Mouse (Mus musculus) heart, embryonic 16.5 days (tissue): Measurements from ENCODE around the gene Zfp169. TPM values are rescaled to one million over a fixed set of nuclear protein-coding genes. Genes with fewer than 3 reads are reported as not detected.
"Not testable (repeated sequence)": the region's sequence is repeated elsewhere in the genome, so short reads cannot be mapped to it uniquely, and the experiment has no call there.

Source experiments
- ATAC-seq: fragments of 200-750 bp; cut with Nextera tagmentation; replicated peaks from 2 replicates; pipeline ENCODE4 v1.8.0; 2017; ENCODE audit warnings: moderate number of reproducible peaks; ENCODE audit not compliant: insufficient read depth, low FRiP score; ENCODE audit errors: extremely low read depth
- H3K27ac ChIP-seq: fragments of 300-500 bp; sonication (generic); 2 replicates; pipeline ENCODE4 v1.5.1; 2014; ENCODE audit warnings: mild to moderate bottlenecking, low read length, control low read depth, moderate library complexity
- H3K27me3 ChIP-seq: fragments of 300-500 bp; sonication (generic); 2 replicates; pipeline ENCODE4 v1.6.1; 2014; ENCODE audit warnings: low read length, mixed read lengths; ENCODE audit not compliant: control insufficient read depth, insufficient read depth
- H3K36me3 ChIP-seq: fragments of 300-500 bp; sonication (generic); 2 replicates; pipeline ENCODE4 v1.6.1; 2014; ENCODE audit not compliant: control insufficient read depth, insufficient read depth
- H3K4me1 ChIP-seq: fragments of 300-500 bp; sonication (generic); 2 replicates; pipeline ENCODE4 v1.6.1; 2014; ENCODE audit warnings: low read length, mixed read lengths; ENCODE audit not compliant: control insufficient read depth, insufficient read depth
- H3K4me2 ChIP-seq: fragments of 300-500 bp; sonication (generic); 2 replicates; pipeline ENCODE4 v1.6.1; 2014; ENCODE audit warnings: low read depth, mild to moderate bottlenecking, control low read depth, low read length
- H3K4me3 ChIP-seq: fragments of 300-500 bp; sonication (generic); 2 replicates; pipeline ENCODE4 v1.5.1; 2014; ENCODE audit warnings: mild to moderate bottlenecking, control low read depth, low read length
- H3K9ac ChIP-seq: fragments of 300-500 bp; sonication (generic); 2 replicates; pipeline ENCODE4 v1.6.1; 2014; ENCODE audit warnings: low read length, control low read depth
- H3K9me3 ChIP-seq: fragments of 300-500 bp; sonication (generic); replicated peaks from 2 replicates; pipeline ENCODE4 v1.6.1; 2016; ENCODE audit warnings: low read length; ENCODE audit not compliant: control insufficient read depth
- WGBS: fragments of 180-500 bp; shearing (Covaris S2); extraction: QIAGEN DNeasy Blood & Tissue Kit; methylation state at CpG from one replicate; pipeline ENCODE4 v1.1.7; 2014; 5-methylcytosine and 5-hydroxymethylcytosine counted together
- polyA plus RNA-seq: library from polyadenylated mRNA; unstranded; fragments of >200 nt; fragmentation: Nextera tagmentation; extraction: Ambion mirVana; gene quantifications from 2 replicates; pipeline ENCODE4 v1.2.1, GENCODE M21; 2015

Gene Zfp169
- polyA plus RNA-seq, 1 experiment from 2014 or later = 2.3 TPM

- Histone ChIP-seq H3K27ac (no peak overlapping the region), H3K4me3 (no peak overlapping the region), H3K9me3 (no peaks in the 10 kb centered on the region), H3K4me2 (no peak overlapping the region), H3K36me3 (no peaks in the 10 kb centered on the region), H3K9ac (no peak overlapping the region), H3K4me1 (no peaks in the 10 kb centered on the region), H3K27me3 (no peaks in the 10 kb centered on the region)
- ATAC-seq = no peak
- WGBS = 31% methylated on average over 2 of the region's 2 CpGs
Observed at GRCm38 (mm10) chr13:48529028-48529427, 15.8 kb upstream of the Zfp169 start.

GRCm38 (mm10) chr13:48528123-48528871 is 15.0 kb upstream of the Zfp169 start:
- no peaks in the 10 kb centered on the region for H3K36me3 ChIP-seq
- no peaks in the 10 kb centered on the region for H3K9me3 ChIP-seq
- H3K9ac ChIP-seq = no peak overlapping the region
- ATAC-seq = peak; percentile 21; the same call in 1 of the 2 replicates
- no peak overlapping the region for H3K4me2 ChIP-seq
- H3K27ac ChIP-seq = no peak overlapping the region
- no peaks in the 10 kb centered on the region for H3K4me1 ChIP-seq
- H3K4me3 ChIP-seq = no peak overlapping the region
- no peaks in the 10 kb centered on the region for H3K27me3 ChIP-seq
- WGBS = 51% methylated on average over 15 of the region's 15 CpGs

GRCm38 (mm10) chr13:48525745-48526144 is 12.5 kb upstream of the Zfp169 start:
- ATAC-seq = no peak
- Histone ChIP-seq H3K9ac (no peak overlapping the region), H3K36me3 (no peaks in the 10 kb centered on the region), H3K27me3 (no peaks in the 10 kb centered on the region), H3K4me3 (no peak overlapping the region), H3K27ac (no peak overlapping the region), H3K4me2 (no peak overlapping the region), H3K4me1 (no peaks in the 10 kb centered on the region), H3K9me3 (no peaks in the 10 kb centered on the region)
- WGBS = 68% methylated on average over 5 of the region's 5 CpGs

GRCm38 (mm10) chr13:48519122-48519521 is 5.9 kb upstream of the Zfp169 start:
- not testable (repeated sequence) for H3K27me3 ChIP-seq, H3K4me1 ChIP-seq, H3K4me2 ChIP-seq, H3K4me3 ChIP-seq, H3K27ac ChIP-seq, ATAC-seq, H3K9ac ChIP-seq, H3K9me3 ChIP-seq, H3K36me3 ChIP-seq

GRCm38 (mm10) chr13:48515861-48516260 is 2.6 kb upstream of the Zfp169 start:
- ATAC-seq = no peak
- no peak overlapping the region for H3K4me3 ChIP-seq
- H3K9ac ChIP-seq = no peak overlapping the region
- H3K4me2 ChIP-seq = no peak overlapping the region
- WGBS = 75% methylated on average over 4 of the region's 4 CpGs
- no peak overlapping the region for H3K27ac ChIP-seq
- no peaks in the 10 kb centered on the region for H3K27me3 ChIP-seq
- peaks cover 4% of the 10 kb centered on the region; the same call in 1 of the 2 replicates for H3K4me1 ChIP-seq
- H3K9me3 ChIP-seq = 0 out of 2 replicates have a peak, but pooled peaks cover 2% of the 10 kb centered on the region
- H3K36me3 ChIP-seq = no peaks in the 10 kb centered on the region

GRCm38 (mm10) chr13:48508661-48509060 is 4.6 kb downstream of the Zfp169 start:
- no peaks in the 10 kb centered on the region for H3K9me3 ChIP-seq
- H3K4me2 ChIP-seq = no peak overlapping the region
- peaks cover 11% of the 10 kb centered on the region for H3K36me3 ChIP-seq
- ATAC-seq = no peak
- whole genome bisulfite sequencing = 74% methylated on average over 9 of the region's 9 CpGs
- no peak overlapping the region for H3K27ac ChIP-seq
- H3K4me1 ChIP-seq = peaks cover 4% of the 10 kb centered on the region; the same call in 1 of the 2 replicates
- no peak overlapping the region for H3K9ac ChIP-seq
- no peaks in the 10 kb centered on the region for H3K27me3 ChIP-seq
- H3K4me3 ChIP-seq = no peak overlapping the region

GRCm38 (mm10) chr13:48502422-48502821 is 10.8 kb downstream of the Zfp169 start:
- Histone ChIP-seq H3K27ac (no peak overlapping the region), H3K4me3 (no peak overlapping the region), H3K36me3 (peaks cover 27% of the 10 kb centered on the region), H3K4me1 (no peaks in the 10 kb centered on the region), H3K9ac (no peak overlapping the region), H3K4me2 (no peak overlapping the region), H3K27me3 (no peaks in the 10 kb centered on the region), H3K9me3 (no peaks in the 10 kb centered on the region)
- 62% methylated on average over 5 of the region's 5 CpGs for WGBS
- no peak for ATAC-seq

- H3K4me3 ChIP-seq = no peak overlapping the region
- H3K9me3 ChIP-seq = peaks cover 7% of the 10 kb centered on the region
- no peak overlapping the region for H3K9ac ChIP-seq
- peaks cover 24% of the 10 kb centered on the region for H3K36me3 ChIP-seq
- peaks cover 1% of the 10 kb centered on the region for H3K4me1 ChIP-seq
- 52% methylated on average over 4 of the region's 4 CpGs for WGBS
- no peak overlapping the region for H3K4me2 ChIP-seq
- no peak overlapping the region for H3K27ac ChIP-seq
- H3K27me3 ChIP-seq = no peaks in the 10 kb centered on the region
- no peak for ATAC-seq
Observed at GRCm38 (mm10) chr13:48498676-48499075, 14.6 kb downstream of the Zfp169 start.

GRCm38 (mm10) chr13:48497693-48498221 is 15.5 kb downstream of the Zfp169 start:
- no peaks in the 10 kb centered on the region for H3K27me3 ChIP-seq
- 25% methylated on average over 15 of the region's 15 CpGs for WGBS
- H3K4me2 ChIP-seq = no peak overlapping the region
- peaks cover 16% of the 10 kb centered on the region for H3K36me3 ChIP-seq
- no peak overlapping the region for H3K27ac ChIP-seq
- ATAC-seq = peak; percentile 66; the same call in 1 of the 2 replicates
- H3K9ac ChIP-seq = no peak overlapping the region
- H3K4me3 ChIP-seq = no peak overlapping the region
- H3K9me3 ChIP-seq = peaks cover 7% of the 10 kb centered on the region
- H3K4me1 ChIP-seq = peaks cover 6% of the 10 kb centered on the region
